Mouse (Mus musculus): ENCODE data around the gene Endog.
"Not testable (repeated sequence)": the region's sequence is repeated elsewhere in the genome, so short reads cannot be mapped to it uniquely, and the experiment has no call there.

Endog gene

GRCm38 (mm10) chr2:30171371-30171996 is at the start of gene Endog:
Endog (plus strand) TSS chr2:30171493.
- peak; percentile 66 for DNase-seq (ENCODE audit: low spot score)

- DNase-seq (ENCODE audit: low spot score) = no peak
Measured at GRCm38 (mm10) chr2:30122766-30123165, 48.5 kb upstream of the Endog start.

GRCm38 (mm10) chr2:30123729-30124471 is 47.4 kb upstream of the Endog start:
- no peak for DNase-seq (ENCODE audit: low spot score)

DNA sequence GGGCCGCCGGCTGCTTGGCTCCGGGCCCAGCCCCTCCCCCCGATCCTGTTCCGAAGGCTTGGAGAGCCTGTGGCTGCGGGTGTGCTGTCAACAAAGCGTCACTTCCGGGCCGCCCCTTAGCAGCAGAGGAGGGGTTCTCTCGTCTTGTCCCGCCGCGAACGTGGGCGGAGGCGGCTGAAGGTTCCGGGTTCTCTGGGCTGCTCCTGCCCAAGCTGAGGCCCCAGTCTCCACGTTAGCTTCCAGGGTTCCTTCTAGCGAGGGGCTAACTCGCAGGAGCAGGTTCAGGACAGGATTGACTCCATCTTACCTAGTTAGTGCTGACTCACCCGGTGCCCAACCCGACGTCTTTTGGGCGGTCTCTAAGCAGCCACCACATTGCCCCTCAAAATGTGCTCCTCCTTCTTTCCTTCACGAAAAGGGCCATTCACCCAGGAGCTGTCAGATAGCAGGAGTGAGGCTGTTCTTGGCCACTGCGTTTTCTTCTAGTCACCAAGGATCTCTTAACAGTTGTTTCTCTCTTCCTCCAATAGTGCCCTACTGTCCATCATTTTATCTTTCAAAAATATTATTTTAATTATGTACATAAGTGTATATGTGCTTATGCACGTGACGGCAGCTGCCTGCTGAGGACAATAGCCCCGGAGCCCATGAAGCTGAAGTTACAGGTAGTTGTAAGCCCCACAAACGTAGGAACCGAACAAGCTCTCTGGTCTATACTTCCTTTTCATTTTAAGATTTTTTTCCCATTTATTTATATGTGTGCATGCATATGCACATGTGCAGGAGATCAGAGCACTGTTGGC is 46.6 kb upstream of the Endog start, which contains the start of gene Zer1:
Zer1 (minus strand) TSS at position 114 of the 803 bp plus-strand sequence.
- peak; percentile 87 for DNase-seq (ENCODE audit: low spot score)

- no peak for DNase-seq (ENCODE audit: low spot score)
Measured at GRCm38 (mm10) chr2:30128789-30129188, 42.5 kb upstream of the Endog start.

- no peak for DNase-seq (ENCODE audit: low spot score)
Measured at GRCm38 (mm10) chr2:30130156-30130555, 41.1 kb upstream of the Endog start.

- DNase-seq (ENCODE audit: low spot score) = not testable (repeated sequence)
Measured at GRCm38 (mm10) chr2:30131240-30131639, 40.1 kb upstream of the Endog start.

DNA sequence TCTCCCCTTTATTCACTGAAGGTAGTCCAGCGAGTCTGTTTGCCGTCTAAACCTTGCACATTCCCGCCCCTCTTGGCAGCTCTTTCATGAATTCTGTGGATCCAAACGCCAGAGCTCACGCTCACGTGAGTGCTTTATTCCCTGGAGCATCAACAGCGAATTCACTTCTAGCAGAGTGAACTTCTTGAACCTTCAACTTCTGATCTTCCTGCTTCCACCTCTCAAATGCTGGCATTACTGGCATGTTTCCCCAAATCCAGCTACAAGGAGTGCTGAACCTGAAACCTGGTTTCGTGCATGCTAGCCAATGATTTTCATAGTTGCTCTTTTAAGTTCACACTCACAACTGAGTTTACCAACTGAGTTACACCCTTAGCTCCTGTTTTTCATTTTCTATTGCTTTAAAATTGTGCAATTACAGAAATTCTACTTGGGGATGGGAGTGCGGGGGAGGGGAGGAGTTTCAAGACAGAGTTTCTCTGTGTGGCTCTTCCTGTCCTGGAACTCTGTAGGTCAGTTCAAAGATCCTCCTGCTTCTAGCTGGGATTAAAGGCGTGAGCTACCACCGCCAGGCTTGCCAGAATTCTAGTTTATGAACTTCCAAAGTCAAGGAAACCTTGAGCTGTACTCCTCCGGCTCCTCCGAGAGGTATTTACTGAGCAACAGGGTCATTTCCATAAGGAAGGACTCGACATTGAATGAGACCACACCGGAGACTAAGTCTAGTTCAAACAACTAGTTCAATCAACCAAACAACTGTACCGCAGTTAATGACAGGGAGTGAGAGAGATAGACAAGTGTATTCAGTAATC is 38.3 kb upstream of the Endog start:
- DNase-seq (ENCODE audit: low spot score) = no peak

GRCm38 (mm10) chr2:30133613-30134377 is 37.5 kb upstream of the Endog start, which contains the start of gene Tbc1d13:
Tbc1d13 (plus strand) TSS chr2:30133746.
- DNase-seq (ENCODE audit: low spot score) = peak; percentile 95

DNA sequence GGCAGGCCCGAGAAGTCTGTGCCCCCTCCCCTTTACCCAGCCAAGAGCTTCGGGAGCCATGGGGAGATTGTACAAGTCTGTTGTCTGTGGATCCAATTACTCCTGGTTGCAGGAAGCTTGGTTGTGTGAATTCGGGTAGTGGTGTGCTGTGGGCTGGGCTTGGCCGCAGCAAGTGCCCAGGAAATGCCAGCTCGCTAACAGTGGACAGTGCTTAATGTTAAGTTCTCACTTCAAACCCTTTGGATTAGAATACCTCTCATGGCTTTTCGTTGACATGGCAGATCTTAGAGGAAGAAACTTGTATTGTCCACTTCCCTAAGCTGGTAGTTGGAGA is 36.9 kb upstream of the Endog start:
- no peak for DNase-seq (ENCODE audit: low spot score)

DNA sequence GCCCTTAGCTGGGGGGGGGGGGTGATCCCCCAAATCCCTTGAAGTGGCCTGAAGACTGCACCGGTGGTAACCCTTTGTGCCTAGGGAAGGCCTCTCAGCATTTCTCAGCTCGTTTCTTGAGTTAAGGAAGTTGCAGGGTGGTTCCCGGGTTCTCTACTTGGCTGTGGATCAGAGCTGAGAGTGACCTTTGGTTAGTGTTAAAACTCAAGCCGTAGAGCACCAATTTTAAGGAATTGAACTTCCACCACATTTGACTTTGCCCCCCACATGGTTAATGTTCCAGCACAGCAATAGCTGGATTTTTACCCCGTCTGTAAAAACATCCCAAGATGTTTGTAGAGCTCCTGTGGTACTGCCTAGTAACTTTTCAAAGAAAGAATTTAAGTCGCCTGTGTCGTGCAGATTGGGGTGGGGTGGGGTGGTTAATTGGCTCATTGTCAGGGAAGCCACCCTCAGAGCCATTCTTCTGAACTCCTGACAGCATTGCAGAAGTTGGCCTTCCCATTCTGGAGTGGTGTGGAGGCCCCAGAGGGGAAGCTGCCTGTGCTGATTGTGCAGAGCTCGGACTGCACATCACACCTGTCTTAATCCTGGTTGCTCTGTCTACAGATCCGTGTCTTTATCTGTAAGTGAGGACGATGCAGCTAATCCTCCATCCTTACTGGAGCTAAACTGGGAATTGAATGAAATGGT is 36.2 kb upstream of the Endog start:
- DNase-seq (ENCODE audit: low spot score) = no peak

- DNase-seq (ENCODE audit: low spot score) = no peak
Measured at GRCm38 (mm10) chr2:30136458-30136857, 34.8 kb upstream of the Endog start.

GRCm38 (mm10) chr2:30140021-30140420 is 31.3 kb upstream of the Endog start:
- DNase-seq (ENCODE audit: low spot score) = not testable (repeated sequence)

DNA sequence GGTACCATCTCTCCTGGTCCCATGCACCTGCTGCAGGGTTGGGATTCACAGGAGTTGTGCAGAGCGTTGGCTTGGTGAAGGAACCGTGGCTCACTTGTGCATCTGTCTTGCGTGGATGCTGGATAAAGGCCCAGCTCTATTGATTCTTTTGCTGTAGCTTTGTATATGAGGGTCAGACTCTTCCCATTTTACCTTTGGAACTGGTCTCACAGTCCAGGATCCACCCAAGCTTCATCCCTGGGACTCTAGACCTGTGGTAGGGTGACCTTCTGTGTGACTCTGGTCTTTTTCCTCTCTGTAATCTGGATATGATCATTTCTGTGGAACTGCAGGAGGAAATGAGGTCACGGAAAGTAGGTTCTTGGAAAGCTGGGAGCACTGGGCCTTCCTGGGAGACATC is 26.9 kb upstream of the Endog start:
- no peak for DNase-seq (ENCODE audit: low spot score)

GRCm38 (mm10) chr2:30147466-30147865 is 23.8 kb upstream of the Endog start:
- no peak for DNase-seq (ENCODE audit: low spot score)

DNA sequence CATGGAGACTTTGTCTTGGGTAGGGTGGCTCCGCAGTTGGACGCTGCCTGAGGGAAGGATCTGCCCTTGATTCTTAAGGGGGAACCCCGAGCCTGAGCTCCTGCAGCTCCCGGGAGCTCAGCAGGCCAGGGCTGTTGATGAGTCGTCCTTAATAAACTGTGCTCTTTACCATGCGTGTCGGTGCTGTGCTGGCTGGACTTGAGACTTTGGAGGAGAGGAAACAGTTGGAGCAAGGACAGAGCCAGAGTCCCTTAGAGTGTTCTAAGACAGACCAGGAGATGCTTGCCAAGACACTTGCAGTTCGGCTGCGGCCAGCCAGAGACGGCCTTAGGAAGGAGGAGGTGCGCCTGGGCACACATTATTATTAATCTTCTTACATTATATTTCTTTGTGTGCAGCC is 19.5 kb upstream of the Endog start:
- DNase-seq (ENCODE audit: low spot score) = no peak

DNA sequence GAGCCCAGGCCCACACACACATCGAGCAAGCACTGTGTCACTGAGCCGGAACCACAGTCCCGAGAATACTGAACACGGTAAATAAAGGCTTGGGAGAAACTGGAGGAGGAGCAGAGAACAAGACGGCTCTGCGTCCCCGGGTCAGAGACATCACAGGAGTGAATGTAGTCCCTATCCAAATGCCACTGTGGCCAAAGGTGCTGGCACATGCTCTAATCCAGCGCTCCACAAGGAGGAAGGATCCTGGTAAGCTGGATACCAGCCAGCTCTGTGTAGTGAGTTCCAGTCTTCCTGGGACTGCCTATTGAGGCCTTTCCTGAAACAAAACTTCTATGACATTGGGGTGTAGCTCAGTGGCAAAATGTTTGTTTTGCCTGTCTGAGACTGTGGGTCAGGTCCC is 18.7 kb upstream of the Endog start:
- no peak for DNase-seq (ENCODE audit: low spot score)

- DNase-seq (ENCODE audit: low spot score) = not testable (repeated sequence)
Measured at GRCm38 (mm10) chr2:30159871-30160270, 11.4 kb upstream of the Endog start.

- DNase-seq (ENCODE audit: low spot score) = peak; percentile 62
Measured at GRCm38 (mm10) chr2:30161809-30162208, 9.5 kb upstream of the Endog start.

DNA sequence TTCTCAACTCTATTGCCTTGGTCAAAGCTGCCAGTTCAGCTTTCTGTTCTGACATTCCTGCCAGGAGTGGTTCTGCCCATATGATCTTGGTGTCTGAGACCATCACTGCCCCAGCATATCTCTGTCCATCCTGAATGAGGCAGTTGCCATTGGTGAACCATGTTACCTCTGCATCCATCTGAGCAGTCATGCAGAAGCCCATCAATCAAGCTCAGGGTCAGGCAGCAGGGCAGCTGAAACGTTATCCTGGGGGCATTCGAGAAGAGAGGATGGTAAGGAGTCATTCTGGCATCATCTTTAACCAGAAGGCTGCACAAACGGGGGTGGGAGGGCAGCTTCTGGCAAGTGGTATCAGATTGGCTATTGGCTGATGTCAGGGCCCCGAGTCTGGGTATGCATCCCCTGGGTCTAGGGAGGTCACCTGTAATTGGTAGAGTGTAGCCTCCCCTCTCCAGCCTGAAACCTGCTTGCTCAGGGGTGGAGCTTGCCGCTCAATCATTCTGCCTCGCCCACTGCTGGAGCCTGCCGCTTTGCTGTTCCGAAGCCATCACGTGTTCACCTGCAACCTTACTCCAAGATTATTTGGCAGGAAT is 6.9 kb upstream of the Endog start:
- DNase-seq (ENCODE audit: low spot score) = no peak
